Mouse (Mus musculus) embryonic facial prominence, embryonic 10.5 days (tissue): ENCODE data around the gene Sstr1. TPM values are rescaled to one million over a fixed set of nuclear protein-coding genes. Genes with fewer than 3 reads are reported as not detected.

Source experiments
- DNase-seq: peaks from one replicate; pipeline ENCODE4 v3.0.0-alpha.2; 2017; ENCODE audit warnings: low spot score
- H3K27ac ChIP-seq: fragments of 300-500 bp; sonication (generic); replicated peaks from 2 replicates; pipeline ENCODE4 v1.5.1; 2016; ENCODE audit warnings: mild to moderate bottlenecking
- H3K27me3 ChIP-seq: fragments of 300-500 bp; sonication (generic); replicated peaks from 2 replicates; pipeline ENCODE4 v1.6.1; 2016; ENCODE audit warnings: low read depth, mild to moderate bottlenecking; ENCODE audit not compliant: poor library complexity, severe bottlenecking
- H3K36me3 ChIP-seq: fragments of 300-500 bp; sonication (generic); replicated peaks from 2 replicates; pipeline ENCODE4 v1.6.1; 2016; ENCODE audit warnings: mild to moderate bottlenecking, moderate library complexity
- H3K4me1 ChIP-seq: fragments of 300-500 bp; sonication (generic); 2 replicates; pipeline ENCODE4 v1.6.1; 2016
- H3K4me3 ChIP-seq: fragments of 300-500 bp; sonication (generic); 2 replicates; pipeline ENCODE4 v1.5.1; 2016; ENCODE audit warnings: mild to moderate bottlenecking, moderate library complexity
- H3K9me3 ChIP-seq: fragments of 300-500 bp; sonication (generic); 2 replicates; pipeline ENCODE4 v1.6.1; 2016; ENCODE audit warnings: mild to moderate bottlenecking
- WGBS: fragments of 180-500 bp; shearing (Covaris S2); methylation state at CpG from one replicate; pipeline ENCODE4 v1.1.7; 2016; 5-methylcytosine and 5-hydroxymethylcytosine counted together
- polyA plus RNA-seq: library from polyadenylated mRNA; unstranded; fragments of >200 nt; fragmentation: Nextera tagmentation; extraction: Ambion mirVana; gene quantifications from 2 replicates; pipeline ENCODE4 v1.2.1, GENCODE M21; 2016

Gene Sstr1
- polyA plus RNA-seq, 1 experiment from 2014 or later = 0.65 TPM

- Histone ChIP-seq H3K4me1 (no peaks in the 10 kb centered on the region), H3K9me3 (no peaks in the 10 kb centered on the region), H3K27me3 (no peaks in the 10 kb centered on the region), H3K27ac (no peak overlapping the region), H3K36me3 (no peaks in the 10 kb centered on the region), H3K4me3 (no peak overlapping the region)
- no peak for DNase-seq
- WGBS = 86% methylated on average over 2 of the region's 2 CpGs
These were observed 20.9 kb downstream of the Sstr1 start for GRCm38 (mm10) chr12:58232489-58232888.

- 93% methylated on average over 1 of the region's 1 CpGs for WGBS
- Histone ChIP-seq H3K27me3 (no peaks in the 10 kb centered on the region), H3K4me3 (no peak overlapping the region), H3K36me3 (no peaks in the 10 kb centered on the region), H3K9me3 (no peaks in the 10 kb centered on the region), H3K4me1 (no peaks in the 10 kb centered on the region), H3K27ac (no peak overlapping the region)
- no peak for DNase-seq
These were observed 40.3 kb downstream of the Sstr1 start for GRCm38 (mm10) chr12:58251901-58252300.

Other genes with a start within 250 kb of the Sstr1 start
- gene Clec14a, start 57.5 kb downstream of the Sstr1 start, polyA plus RNA-seq = 3.7 and 4.7 TPM in 2 replicates